Mouse (Mus musculus) embryonic fibroblast, embryonic 13.5 days (primary cell): Measurements from ENCODE around the gene Tmem94. TPM values are rescaled to one million over a fixed set of nuclear protein-coding genes. Genes with fewer than 3 reads are reported as not detected.

ENCODE experiments used
- H3K27ac ChIP-seq: 2 replicates; pipeline ENCODE4 v1.5.1; 2012; ENCODE audit warnings: low read length, control low read depth, inconsistent platforms; ENCODE audit not compliant: insufficient read depth
- H3K4me1 ChIP-seq: 2 replicates; pipeline ENCODE4 v1.6.1; 2011; ENCODE audit warnings: low read length; ENCODE audit not compliant: control insufficient read depth, insufficient read depth
- H3K4me3 ChIP-seq: 2 replicates; pipeline ENCODE4 v1.5.1; 2011; ENCODE audit warnings: mild to moderate bottlenecking, control low read depth, low read length; ENCODE audit not compliant: insufficient read depth
- CTCF ChIP-seq: IDR thresholded peaks from 2 replicates; pipeline ENCODE4 v1.5.1; 2011; ENCODE audit warnings: mild to moderate bottlenecking, control low read depth, low read length, moderate library complexity, borderline replicate concordance; ENCODE audit not compliant: insufficient read depth
- POLR2A ChIP-seq: IDR thresholded peaks from 2 replicates; pipeline ENCODE4 v1.6.1; 2011; ENCODE audit warnings: low read depth, mild to moderate bottlenecking, control low read depth, low read length, moderate library complexity
- polyA plus RNA-seq: library from polyadenylated mRNA; stranded (reverse); fragments of >200 nt; gene quantifications from 2 replicates; pipeline ENCODE4 v1.2.4, GENCODE M21; 2011; ENCODE audit warnings: low read depth; ENCODE audit not compliant: missing spikeins, insufficient read length

The Tmem94 gene
- polyA plus RNA-seq = 15.1 and 17.4 TPM in 2 replicates

DNA sequence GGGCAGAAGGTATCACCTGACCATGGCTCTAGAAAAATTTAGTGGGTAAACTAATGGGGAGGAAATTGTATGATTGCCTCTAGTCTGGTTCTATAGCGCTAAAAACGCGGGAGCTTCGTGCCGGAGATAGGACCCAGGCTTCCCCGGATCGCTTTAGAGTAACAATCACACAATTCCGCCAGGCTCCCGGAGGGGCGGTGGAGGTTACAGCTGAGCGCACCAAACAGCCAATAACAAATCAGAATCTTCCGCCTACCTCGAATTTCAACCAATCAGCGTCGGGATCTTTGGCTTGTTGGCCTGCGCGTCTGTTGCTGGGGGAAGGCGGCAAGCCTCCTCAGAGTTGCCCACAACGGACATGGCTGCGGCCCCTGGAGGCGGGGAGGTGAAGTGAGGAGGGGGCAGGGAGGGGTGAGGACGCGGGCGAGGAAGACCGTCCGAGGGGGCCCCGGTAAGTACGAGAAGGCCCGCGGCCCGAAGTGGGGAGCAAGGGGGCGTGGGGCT lies at the start of gene Tmem94:
Tmem94 (plus strand) TSS at position 331 of the 504 bp plus-strand sequence.
- Histone ChIP-seq H3K27ac (peak within 1 kb of the TSS; percentile 63), H3K4me3 (peak within 1 kb of the TSS; percentile 80), H3K4me1 (no peaks in the 10 kb centered on the region)
- TF ChIP-seq CTCF (no peak), POLR2A (peak; percentile 65)

DNA sequence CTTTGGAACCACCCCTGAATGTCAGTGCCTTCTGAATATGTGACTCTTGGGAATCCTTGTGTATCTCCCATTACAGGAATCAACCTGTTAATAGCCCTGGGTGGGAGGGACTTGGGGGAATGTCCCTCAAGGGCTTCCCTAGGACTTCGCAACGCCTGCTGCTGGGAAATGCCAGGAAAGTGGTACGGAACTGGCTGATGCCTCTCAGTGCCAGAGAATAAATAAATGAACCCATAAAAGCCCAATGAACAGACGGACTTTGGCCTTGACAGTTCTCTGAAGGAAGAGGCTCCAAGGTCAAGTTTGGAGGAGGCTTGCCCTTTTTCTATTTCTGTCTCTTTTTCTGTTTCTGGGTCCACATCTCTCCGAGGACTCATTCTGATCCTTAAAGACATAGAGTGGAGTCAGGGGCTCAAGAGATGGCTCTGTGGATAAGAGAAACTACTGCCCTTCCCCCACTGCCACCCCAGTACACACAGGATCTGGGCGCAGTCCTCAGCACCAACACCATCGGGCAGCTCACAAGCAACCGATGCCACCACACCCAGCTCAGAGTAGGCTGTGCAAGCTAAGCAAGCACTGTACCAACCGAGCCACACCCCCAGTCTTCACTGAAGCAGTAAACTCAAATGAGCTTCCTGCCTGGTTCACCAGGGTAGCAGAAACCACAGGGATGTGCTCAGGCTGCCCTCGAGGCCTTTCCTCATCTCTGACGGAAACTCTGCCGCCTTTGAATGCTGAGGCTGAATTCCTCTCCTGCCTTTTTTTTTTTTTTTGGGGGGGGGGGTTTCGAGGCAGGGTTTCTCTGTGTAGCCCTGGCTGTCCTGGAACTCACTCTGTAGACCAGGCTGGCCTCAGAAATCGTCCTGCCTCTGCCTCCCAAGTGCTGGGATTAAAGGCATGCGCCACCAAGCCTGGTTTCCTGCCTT lies 48.6 kb upstream of the Tmem94 start:
- Histone ChIP-seq H3K4me1 (no peaks in the 10 kb centered on the region), H3K4me3 (no peak overlapping the region), H3K27ac (no peak overlapping the region)
- TF ChIP-seq POLR2A (no peak), CTCF (no peak)

DNA sequence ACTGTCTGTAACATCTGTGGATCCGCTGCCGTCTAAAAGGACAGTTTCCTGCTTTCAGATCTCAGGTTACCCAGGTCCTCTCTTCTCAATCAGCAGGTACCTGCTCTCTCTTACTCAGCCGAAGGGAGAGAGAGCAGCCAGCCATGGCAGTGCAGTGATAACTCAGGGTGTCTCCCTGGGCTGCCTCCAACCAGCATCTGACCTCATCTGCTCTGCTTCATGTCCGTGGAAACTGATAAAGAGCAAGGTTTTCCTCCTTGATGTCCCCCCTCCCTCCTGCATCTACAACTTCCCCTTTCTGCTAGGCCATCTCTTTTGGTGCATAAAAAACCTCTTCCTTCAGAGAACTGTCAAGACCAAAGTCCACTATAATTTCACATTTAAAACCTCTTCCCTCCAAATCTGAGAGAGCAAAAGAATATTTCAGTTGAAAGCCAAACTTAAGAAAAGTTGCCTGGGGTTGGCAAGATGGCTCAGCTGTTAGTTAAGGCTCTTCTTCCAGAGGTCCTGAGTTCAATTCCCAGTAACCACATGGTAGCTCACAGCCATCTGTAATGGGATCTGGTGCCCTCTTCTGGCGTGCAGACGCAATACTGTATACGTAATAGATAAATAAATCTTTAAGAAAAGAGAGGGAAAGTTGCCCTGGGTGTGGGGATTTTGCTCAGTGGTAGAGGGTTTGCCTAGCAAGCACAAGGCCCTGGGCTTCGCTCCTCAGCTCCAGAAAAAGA lies 47.4 kb upstream of the Tmem94 start:
- no peak overlapping the region for H3K27ac ChIP-seq
- no peak for TF ChIP-seq CTCF
- TF ChIP-seq POLR2A = no peak
- H3K4me1 ChIP-seq = no peaks in the 10 kb centered on the region
- H3K4me3 ChIP-seq = no peak overlapping the region

DNA sequence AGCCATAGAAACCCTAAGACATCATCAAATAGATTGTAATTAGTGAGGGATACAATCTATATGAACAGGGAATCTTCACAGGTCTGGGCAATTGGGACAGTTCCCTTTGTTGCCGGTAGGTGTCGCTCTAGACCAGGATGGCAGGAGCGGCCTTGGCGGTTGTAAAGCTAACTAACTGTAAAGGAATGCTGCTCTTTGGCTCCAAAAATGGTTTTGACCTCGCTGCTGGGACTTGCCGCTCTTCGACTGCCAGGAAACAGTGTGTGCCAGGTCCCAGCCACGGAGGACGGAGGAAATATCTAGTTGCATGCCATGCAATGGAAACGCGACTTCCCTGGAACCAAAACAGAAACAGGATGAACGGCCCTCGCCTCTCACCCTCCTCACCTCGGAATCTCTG lies 42.6 kb upstream of the Tmem94 start:
- Histone ChIP-seq H3K4me1 (no peaks in the 10 kb centered on the region), H3K27ac (peak overlapping the region; percentile 69), H3K4me3 (no peak overlapping the region)
- peak; percentile 72 for TF ChIP-seq POLR2A
- TF ChIP-seq CTCF = peak; percentile 85

DNA sequence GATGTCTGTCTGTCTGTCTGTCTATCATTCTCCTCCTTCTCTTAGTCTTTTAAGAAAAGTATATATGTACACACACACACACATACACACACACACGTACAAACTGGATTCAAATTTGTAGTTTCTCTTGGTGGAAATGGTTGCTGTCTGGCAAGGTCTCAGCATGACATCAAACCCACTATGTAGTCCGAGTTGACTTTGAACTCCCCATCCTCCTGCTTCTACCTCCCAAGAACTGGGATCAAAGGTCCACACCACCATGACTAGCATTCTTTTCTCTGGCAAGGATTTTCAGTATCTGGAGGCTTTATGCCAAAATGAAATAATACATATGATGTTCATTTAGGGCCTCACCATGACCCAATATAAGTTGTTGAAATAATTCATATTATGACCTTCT lies 42.0 kb upstream of the Tmem94 start:
- H3K4me3 ChIP-seq = no peak overlapping the region
- no peaks in the 10 kb centered on the region for H3K4me1 ChIP-seq
- H3K27ac ChIP-seq = peak overlapping the region; percentile 69
- TF ChIP-seq POLR2A (no peak), CTCF (no peak)

DNA sequence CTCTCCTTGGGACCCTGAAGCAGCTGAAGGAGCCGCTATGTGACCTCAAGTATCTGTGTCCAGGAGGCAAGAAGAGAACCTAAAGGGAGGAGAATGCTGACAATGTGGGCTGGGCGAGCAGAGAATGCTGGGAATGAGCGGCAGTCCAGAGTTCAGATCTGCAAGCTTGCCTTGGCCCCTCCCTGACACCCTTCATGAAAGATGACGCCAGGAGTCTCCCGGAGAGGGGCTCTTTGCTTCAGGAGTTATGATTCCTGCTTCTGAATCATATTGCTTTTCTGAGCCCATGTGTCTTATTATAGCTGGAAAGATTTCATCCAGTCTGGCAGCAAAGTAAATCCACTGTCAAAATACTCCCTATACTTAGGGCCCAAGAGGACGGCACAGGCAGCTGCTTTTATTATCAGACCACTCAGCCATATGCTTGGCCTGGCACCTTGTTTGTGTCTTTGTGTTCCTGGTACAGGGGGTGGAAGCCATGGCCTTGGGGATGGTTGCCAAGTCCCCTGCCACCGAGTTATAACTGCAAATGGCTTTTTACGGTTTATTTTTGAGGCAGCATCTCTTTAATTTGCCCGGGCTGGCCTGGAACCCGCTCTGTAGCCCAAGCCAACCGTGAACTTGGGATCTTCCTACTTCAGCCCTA lies 31.1 kb upstream of the Tmem94 start:
- Histone ChIP-seq H3K4me3 (no peak overlapping the region), H3K4me1 (no peaks in the 10 kb centered on the region), H3K27ac (no peak overlapping the region)
- TF ChIP-seq POLR2A = no peak
- TF ChIP-seq CTCF = no peak

DNA sequence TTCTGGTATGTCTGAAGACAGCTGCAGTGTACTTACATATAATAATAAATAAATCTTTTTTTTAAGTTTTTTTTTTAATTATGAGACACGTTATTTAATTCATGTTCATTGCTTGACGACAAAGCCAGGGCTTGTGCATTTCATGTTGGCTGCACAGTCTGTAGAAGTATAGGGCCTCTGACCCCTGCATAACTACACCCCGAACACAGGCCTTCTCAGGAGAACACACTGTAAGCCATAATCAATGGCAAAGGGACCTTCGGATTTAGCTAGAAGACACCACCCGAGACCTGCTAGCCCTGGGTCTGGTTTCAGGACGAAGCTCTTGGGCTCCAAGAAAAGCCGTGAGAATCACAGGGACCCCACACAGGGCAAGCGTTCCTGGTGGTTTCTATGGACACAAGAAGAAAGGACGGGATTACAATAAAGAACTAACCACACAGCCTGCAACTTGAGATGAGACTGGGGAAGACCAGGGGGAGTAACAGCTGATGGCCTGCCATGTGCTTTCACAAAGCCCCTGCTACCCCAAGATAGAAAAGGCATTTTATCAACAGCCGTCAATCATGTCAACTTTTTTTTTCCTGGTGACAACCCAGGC lies 27.5 kb upstream of the Tmem94 start:
- Histone ChIP-seq H3K4me1 (no peaks in the 10 kb centered on the region), H3K4me3 (no peak overlapping the region), H3K27ac (no peak overlapping the region)
- no peak for TF ChIP-seq CTCF
- TF ChIP-seq POLR2A = no peak

DNA sequence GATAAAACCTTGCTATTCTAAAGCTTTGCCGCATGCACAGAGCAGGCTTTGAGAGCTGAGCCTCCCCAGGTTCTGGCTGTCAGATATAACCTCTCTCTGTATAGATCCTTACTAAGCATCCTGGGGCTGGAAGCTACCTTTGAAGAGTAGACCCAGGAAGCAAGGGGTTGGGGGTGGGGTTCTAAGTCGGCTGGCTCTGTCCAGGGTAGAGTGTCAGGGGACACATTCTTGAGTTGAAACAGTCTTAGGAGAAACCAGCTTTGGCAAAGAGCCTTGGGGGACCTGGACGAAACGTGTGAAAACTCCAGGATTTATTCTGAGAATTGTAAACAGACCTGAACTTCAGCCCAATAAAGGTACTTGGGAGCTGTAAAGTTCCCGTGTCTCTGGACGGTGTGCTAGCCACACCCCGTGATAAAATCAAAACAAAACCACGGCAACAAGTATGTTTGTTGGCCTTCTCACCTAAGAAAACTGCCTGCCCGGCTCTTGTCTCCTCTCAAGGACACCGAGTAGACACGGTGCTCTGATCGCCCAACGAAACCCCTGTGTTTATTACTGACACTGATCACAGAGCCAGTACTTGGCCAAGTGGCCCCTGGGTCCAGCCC lies 26.9 kb upstream of the Tmem94 start:
- H3K27ac ChIP-seq = no peak overlapping the region
- no peaks in the 10 kb centered on the region for H3K4me1 ChIP-seq
- H3K4me3 ChIP-seq = no peak overlapping the region
- no peak for TF ChIP-seq CTCF
- TF ChIP-seq POLR2A = no peak

DNA sequence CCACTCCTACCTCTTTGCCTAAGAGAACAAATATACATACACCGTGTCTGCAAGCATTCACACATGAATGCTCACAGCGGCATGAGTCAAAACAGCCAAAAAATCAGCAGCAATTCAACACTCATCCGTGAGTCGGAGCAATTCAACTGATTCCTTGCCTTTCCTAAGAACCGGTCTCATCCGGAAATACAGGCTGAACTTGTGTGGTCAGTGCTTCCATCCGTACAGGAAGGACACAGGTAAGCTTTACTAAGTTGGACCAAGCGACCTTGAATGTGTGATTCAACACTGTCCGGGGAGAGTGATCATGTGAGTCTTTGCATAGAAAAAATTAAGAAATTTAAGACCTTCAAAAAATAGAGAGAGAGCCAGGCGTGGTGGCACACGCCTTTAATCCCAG lies 24.2 kb upstream of the Tmem94 start:
- Histone ChIP-seq H3K4me3 (no peak overlapping the region), H3K27ac (no peak overlapping the region), H3K4me1 (no peaks in the 10 kb centered on the region)
- no peak for TF ChIP-seq POLR2A
